Mouse (Mus musculus) heart, embryonic 16.5 days (tissue): ENCODE data around the gene Taf4. TPM values are rescaled to one million over a fixed set of nuclear protein-coding genes. Genes with fewer than 3 reads are reported as not detected.

Source experiments
- ATAC-seq: fragments of 200-750 bp; cut with Nextera tagmentation; replicated peaks from 2 replicates; pipeline ENCODE4 v1.8.0; 2017; ENCODE audit warnings: moderate number of reproducible peaks; ENCODE audit not compliant: insufficient read depth, low FRiP score; ENCODE audit errors: extremely low read depth
- H3K27ac ChIP-seq: fragments of 300-500 bp; sonication (generic); 2 replicates; pipeline ENCODE4 v1.5.1; 2014; ENCODE audit warnings: mild to moderate bottlenecking, low read length, control low read depth, moderate library complexity
- H3K27me3 ChIP-seq: fragments of 300-500 bp; sonication (generic); 2 replicates; pipeline ENCODE4 v1.6.1; 2014; ENCODE audit warnings: low read length, mixed read lengths; ENCODE audit not compliant: control insufficient read depth, insufficient read depth
- H3K36me3 ChIP-seq: fragments of 300-500 bp; sonication (generic); 2 replicates; pipeline ENCODE4 v1.6.1; 2014; ENCODE audit not compliant: control insufficient read depth, insufficient read depth
- H3K4me1 ChIP-seq: fragments of 300-500 bp; sonication (generic); 2 replicates; pipeline ENCODE4 v1.6.1; 2014; ENCODE audit warnings: low read length, mixed read lengths; ENCODE audit not compliant: control insufficient read depth, insufficient read depth
- H3K4me2 ChIP-seq: fragments of 300-500 bp; sonication (generic); 2 replicates; pipeline ENCODE4 v1.6.1; 2014; ENCODE audit warnings: low read depth, mild to moderate bottlenecking, control low read depth, low read length
- H3K4me3 ChIP-seq: fragments of 300-500 bp; sonication (generic); 2 replicates; pipeline ENCODE4 v1.5.1; 2014; ENCODE audit warnings: mild to moderate bottlenecking, control low read depth, low read length
- H3K9ac ChIP-seq: fragments of 300-500 bp; sonication (generic); 2 replicates; pipeline ENCODE4 v1.6.1; 2014; ENCODE audit warnings: low read length, control low read depth
- H3K9me3 ChIP-seq: fragments of 300-500 bp; sonication (generic); replicated peaks from 2 replicates; pipeline ENCODE4 v1.6.1; 2016; ENCODE audit warnings: low read length; ENCODE audit not compliant: control insufficient read depth
- WGBS: fragments of 180-500 bp; shearing (Covaris S2); extraction: QIAGEN DNeasy Blood & Tissue Kit; methylation state at CpG from one replicate; pipeline ENCODE4 v1.1.7; 2014; 5-methylcytosine and 5-hydroxymethylcytosine counted together
- polyA plus RNA-seq: library from polyadenylated mRNA; unstranded; fragments of >200 nt; fragmentation: Nextera tagmentation; extraction: Ambion mirVana; gene quantifications from 2 replicates; pipeline ENCODE4 v1.2.1, GENCODE M21; 2015

Taf4 gene
- polyA plus RNA-seq, 1 experiment from 2014 or later, result 2.1 TPM

DNA sequence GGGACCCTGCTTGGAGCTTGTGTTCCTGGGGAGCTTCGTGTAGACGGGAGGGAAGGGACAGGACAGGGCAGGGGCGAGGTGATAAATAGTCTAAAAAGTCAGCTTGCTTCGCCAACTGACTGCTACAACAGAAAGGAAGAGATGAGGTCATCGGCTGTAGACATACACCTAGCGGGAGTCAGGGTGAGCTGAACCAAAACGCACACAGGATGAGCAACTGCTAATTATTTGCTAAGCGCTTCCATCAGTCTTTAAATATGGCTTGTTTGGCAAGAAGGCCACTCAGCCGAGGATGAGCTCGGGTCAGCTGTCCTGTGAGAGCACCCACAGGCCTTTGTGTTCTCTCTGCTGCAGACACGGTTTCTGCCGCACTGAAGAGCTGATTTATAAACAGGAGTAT is 63.5 kb downstream of the Taf4 start:
- Histone ChIP-seq H3K9ac (no peak overlapping the region), H3K4me3 (no peak overlapping the region), H3K4me2 (no peak overlapping the region), H3K4me1 (no peaks in the 10 kb centered on the region), H3K27me3 (no peaks in the 10 kb centered on the region), H3K27ac (no peak overlapping the region), H3K9me3 (no peaks in the 10 kb centered on the region), H3K36me3 (peaks cover 29% of the 10 kb centered on the region)
- no peak for ATAC-seq
- WGBS, result 77% methylated on average over 12 of the region's 12 CpGs

- 48% methylated on average over 2 of the region's 2 CpGs for WGBS
These were observed 79.5 kb downstream of the Taf4 start for GRCm38 (mm10) chr2:179896949-179897348.

GRCm38 (mm10) chr2:179891048-179891447 is 85.4 kb downstream of the Taf4 start:
- H3K36me3 ChIP-seq, result no peaks in the 10 kb centered on the region
- H3K4me1 ChIP-seq, result no peaks in the 10 kb centered on the region
- no peaks in the 10 kb centered on the region for H3K27me3 ChIP-seq
- H3K27ac ChIP-seq, result no peak overlapping the region
- H3K9ac ChIP-seq, result no peak overlapping the region
- no peak overlapping the region for H3K4me3 ChIP-seq
- WGBS, result 68% methylated on average over 3 of the region's 3 CpGs
- H3K4me2 ChIP-seq, result no peak overlapping the region
- ATAC-seq, result no peak
- H3K9me3 ChIP-seq, result no peaks in the 10 kb centered on the region

More at GRCm38 (mm10) chr2:179896949-179897348, 79.5 kb downstream of the Taf4 start:
- Histone ChIP-seq H3K9me3 (no peaks in the 10 kb centered on the region), H3K36me3 (no peaks in the 10 kb centered on the region), H3K4me1 (no peaks in the 10 kb centered on the region), H3K27ac (no peak overlapping the region), H3K4me3 (no peak overlapping the region), H3K9ac (no peak overlapping the region), H3K27me3 (no peaks in the 10 kb centered on the region), H3K4me2 (no peak overlapping the region)
- no peak for ATAC-seq

GRCm38 (mm10) chr2:179884561-179884960 is 91.9 kb downstream of the Taf4 start:
- Histone ChIP-seq H3K36me3 (no peaks in the 10 kb centered on the region), H3K4me1 (no peaks in the 10 kb centered on the region), H3K9me3 (no peaks in the 10 kb centered on the region), H3K27ac (no peak overlapping the region), H3K27me3 (no peaks in the 10 kb centered on the region), H3K4me3 (no peak overlapping the region), H3K4me2 (no peak overlapping the region), H3K9ac (no peak overlapping the region)
- ATAC-seq, result no peak
- 23% methylated on average over 7 of the region's 7 CpGs for WGBS

- H3K27ac ChIP-seq, result no peak overlapping the region
- ATAC-seq, result no peak
- no peaks in the 10 kb centered on the region for H3K36me3 ChIP-seq
- 60% methylated on average over 9 of the region's 9 CpGs for WGBS
- no peak overlapping the region for H3K9ac ChIP-seq
- no peaks in the 10 kb centered on the region for H3K27me3 ChIP-seq
- no peak overlapping the region for H3K4me2 ChIP-seq
- no peaks in the 10 kb centered on the region for H3K4me1 ChIP-seq
- H3K9me3 ChIP-seq, result no peaks in the 10 kb centered on the region
- H3K4me3 ChIP-seq, result no peak overlapping the region
These were observed 98.8 kb downstream of the Taf4 start for GRCm38 (mm10) chr2:179877551-179878215.

- H3K4me1 ChIP-seq, result no peaks in the 10 kb centered on the region
- ATAC-seq, result no peak
- H3K4me2 ChIP-seq, result no peak overlapping the region
- H3K4me3 ChIP-seq, result no peak overlapping the region
- H3K9me3 ChIP-seq, result no peaks in the 10 kb centered on the region
- 5% methylated on average over 3 of the region's 3 CpGs for WGBS
- H3K27ac ChIP-seq, result no peak overlapping the region
- no peak overlapping the region for H3K9ac ChIP-seq
- H3K27me3 ChIP-seq, result no peaks in the 10 kb centered on the region; the same call in 1 of the 2 replicates
- no peaks in the 10 kb centered on the region for H3K36me3 ChIP-seq
These were observed 101.3 kb downstream of the Taf4 start for GRCm38 (mm10) chr2:179875147-179875546.

DNA sequence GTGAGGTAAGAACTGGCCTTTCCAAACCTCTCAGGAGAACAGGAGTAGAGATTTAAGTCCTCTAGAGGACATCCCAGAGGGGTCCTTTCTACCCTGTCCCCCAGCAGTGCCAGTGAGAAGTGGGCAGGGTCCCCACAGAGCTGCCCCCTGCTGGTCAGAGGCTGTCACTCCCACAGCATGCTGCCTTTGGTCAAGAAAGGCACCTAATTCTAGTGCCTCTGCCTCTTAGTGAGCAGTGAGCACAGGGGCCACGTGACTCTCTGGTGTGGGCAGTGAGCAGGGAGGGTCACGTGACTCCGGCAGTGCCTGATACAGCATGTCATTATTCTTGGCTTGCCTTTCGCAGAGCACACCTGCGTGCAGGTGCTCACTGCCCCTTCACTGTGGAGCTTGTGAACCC is 103.1 kb downstream of the Taf4 start:
- Histone ChIP-seq H3K9ac (no peak overlapping the region), H3K36me3 (no peaks in the 10 kb centered on the region), H3K9me3 (no peaks in the 10 kb centered on the region), H3K27ac (no peak overlapping the region), H3K27me3 (no peaks in the 10 kb centered on the region; the same call in 1 of the 2 replicates), H3K4me1 (peaks cover 1% of the 10 kb centered on the region; the same call in 1 of the 2 replicates), H3K4me3 (no peak overlapping the region), H3K4me2 (no peak overlapping the region)
- no peak for ATAC-seq
- 43% methylated on average over 5 of the region's 5 CpGs for WGBS

DNA sequence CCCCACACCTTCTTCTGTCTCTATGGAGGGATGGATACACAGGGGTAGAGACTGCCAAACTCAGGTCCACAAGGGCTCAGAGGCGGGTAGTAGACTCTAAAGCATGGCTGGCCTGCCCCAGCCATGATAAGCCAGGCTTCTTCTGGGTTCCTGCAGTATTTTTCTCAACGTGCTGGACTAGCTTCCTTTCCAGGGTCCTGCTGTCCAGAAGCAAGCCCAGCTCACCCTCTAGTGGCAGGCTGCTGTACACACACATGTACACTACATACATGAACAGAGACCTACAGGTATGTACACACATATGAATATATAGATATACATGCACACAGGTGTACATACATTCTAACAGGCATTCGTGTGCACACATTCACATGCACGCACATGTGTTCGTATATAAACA is 103.7 kb downstream of the Taf4 start:
- Histone ChIP-seq H3K4me3 (no peak overlapping the region), H3K27ac (no peak overlapping the region), H3K4me2 (no peak overlapping the region), H3K27me3 (no peaks in the 10 kb centered on the region; the same call in 1 of the 2 replicates), H3K36me3 (no peaks in the 10 kb centered on the region), H3K4me1 (peaks cover 7% of the 10 kb centered on the region), H3K9ac (no peak overlapping the region), H3K9me3 (no peaks in the 10 kb centered on the region)
- WGBS, result 61% methylated on average over 5 of the region's 5 CpGs
- no peak for ATAC-seq

DNA sequence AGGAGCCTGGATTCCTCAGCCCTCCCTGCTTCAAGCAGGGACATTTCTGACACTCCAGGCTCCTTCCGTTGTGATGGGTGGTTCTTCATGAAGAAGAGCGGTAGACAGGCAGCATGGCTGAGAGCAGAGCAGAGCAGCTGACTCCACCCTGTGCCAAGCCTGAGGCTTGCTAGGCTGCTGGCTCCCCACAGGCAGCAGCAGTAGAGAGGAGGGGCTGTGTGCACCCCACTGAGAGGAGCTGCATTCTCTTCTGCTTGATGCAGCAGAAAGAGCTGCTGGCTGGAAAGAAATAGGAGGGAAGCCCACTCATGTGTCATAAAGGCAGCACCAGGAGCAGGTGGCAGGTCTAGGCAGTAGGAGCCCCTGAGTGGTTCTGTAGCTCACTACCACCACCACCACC is 106.6 kb downstream of the Taf4 start:
- no peaks in the 10 kb centered on the region for H3K9me3 ChIP-seq
- WGBS, result 20% methylated on average over 2 of the region's 2 CpGs
- H3K4me3 ChIP-seq, result no peak overlapping the region
- H3K4me2 ChIP-seq, result no peak overlapping the region
- H3K27ac ChIP-seq, result no peak overlapping the region
- H3K9ac ChIP-seq, result no peak overlapping the region
- H3K4me1 ChIP-seq, result peaks cover 12% of the 10 kb centered on the region
- H3K36me3 ChIP-seq, result no peaks in the 10 kb centered on the region
- ATAC-seq, result 0 out of 2 replicates have a peak, but pooled peaks have one; percentile 30
- H3K27me3 ChIP-seq, result no peaks in the 10 kb centered on the region; the same call in 1 of the 2 replicates
